Mouse (Mus musculus): ENCODE data around the gene Efemp2. TPM values are rescaled to one million over a fixed set of nuclear protein-coding genes. Genes with fewer than 3 reads are reported as not detected.

Gene Efemp2
- polyA plus RNA-seq, 1 experiment: 2.6 TPM

- no peak for TF ChIP-seq GATA1 (IDR thresholded peaks at IDR 0.05; ENCODE audit: low read length)
These were observed 10.5 kb upstream of the Efemp2 start for GRCm38 (mm10) chr19:5463212-5463611.

- TF ChIP-seq GATA1 (IDR thresholded peaks at IDR 0.05; ENCODE audit: low read length): no peak
These were observed 9.8 kb upstream of the Efemp2 start for GRCm38 (mm10) chr19:5463791-5464562.

GRCm38 (mm10) chr19:5465037-5465436 lies 8.7 kb upstream of the Efemp2 start:
- no peak for TF ChIP-seq GATA1 (IDR thresholded peaks at IDR 0.05; ENCODE audit: low read length)

GRCm38 (mm10) chr19:5466916-5467500 lies 6.7 kb upstream of the Efemp2 start:
- no peak for TF ChIP-seq GATA1 (IDR thresholded peaks at IDR 0.05; ENCODE audit: low read length)

- no peak for TF ChIP-seq GATA1 (IDR thresholded peaks at IDR 0.05; ENCODE audit: low read length)
These were observed 5.4 kb upstream of the Efemp2 start, which contains the start of gene Ctsw for GRCm38 (mm10) chr19:5468374-5468773. Ctsw (minus strand) TSS chr19:5468507.

- TF ChIP-seq GATA1 (IDR thresholded peaks at IDR 0.05; ENCODE audit: low read length): no peak
These were observed 1.9 kb upstream of the Efemp2 start for GRCm38 (mm10) chr19:5471846-5472245.

GRCm38 (mm10) chr19:5472857-5473256 lies 897 bp upstream of the Efemp2 start:
- no peak for TF ChIP-seq GATA1 (IDR thresholded peaks at IDR 0.05; ENCODE audit: low read length)

- TF ChIP-seq GATA1 (IDR thresholded peaks at IDR 0.05; ENCODE audit: low read length): no peak
These were observed 721 bp downstream of the Efemp2 start for GRCm38 (mm10) chr19:5474281-5475068.

GRCm38 (mm10) chr19:5475069-5475714 lies 1.4 kb downstream of the Efemp2 start:
- no peak for TF ChIP-seq GATA1 (IDR thresholded peaks at IDR 0.05; ENCODE audit: low read length)

- no peak for TF ChIP-seq GATA1 (IDR thresholded peaks at IDR 0.05; ENCODE audit: low read length)
These were observed 3.4 kb downstream of the Efemp2 start for GRCm38 (mm10) chr19:5477004-5477667.

- TF ChIP-seq GATA1 (IDR thresholded peaks at IDR 0.05; ENCODE audit: low read length): no peak
These were observed 4.0 kb downstream of the Efemp2 start for GRCm38 (mm10) chr19:5477668-5478300.

- TF ChIP-seq GATA1 (IDR thresholded peaks at IDR 0.05; ENCODE audit: low read length): no peak
These were observed 6.3 kb downstream of the Efemp2 start for GRCm38 (mm10) chr19:5480016-5480415.

- TF ChIP-seq GATA1 (IDR thresholded peaks at IDR 0.05; ENCODE audit: low read length): no peak
These were observed 7.6 kb downstream of the Efemp2 start for GRCm38 (mm10) chr19:5481398-5481797.
